Mouse (Mus musculus): ENCODE results near the gene Mrpl39.
A peak's percentile ranks its signal among the peaks of the same experiment; 100 is the strongest.

Mrpl39 gene

DNA sequence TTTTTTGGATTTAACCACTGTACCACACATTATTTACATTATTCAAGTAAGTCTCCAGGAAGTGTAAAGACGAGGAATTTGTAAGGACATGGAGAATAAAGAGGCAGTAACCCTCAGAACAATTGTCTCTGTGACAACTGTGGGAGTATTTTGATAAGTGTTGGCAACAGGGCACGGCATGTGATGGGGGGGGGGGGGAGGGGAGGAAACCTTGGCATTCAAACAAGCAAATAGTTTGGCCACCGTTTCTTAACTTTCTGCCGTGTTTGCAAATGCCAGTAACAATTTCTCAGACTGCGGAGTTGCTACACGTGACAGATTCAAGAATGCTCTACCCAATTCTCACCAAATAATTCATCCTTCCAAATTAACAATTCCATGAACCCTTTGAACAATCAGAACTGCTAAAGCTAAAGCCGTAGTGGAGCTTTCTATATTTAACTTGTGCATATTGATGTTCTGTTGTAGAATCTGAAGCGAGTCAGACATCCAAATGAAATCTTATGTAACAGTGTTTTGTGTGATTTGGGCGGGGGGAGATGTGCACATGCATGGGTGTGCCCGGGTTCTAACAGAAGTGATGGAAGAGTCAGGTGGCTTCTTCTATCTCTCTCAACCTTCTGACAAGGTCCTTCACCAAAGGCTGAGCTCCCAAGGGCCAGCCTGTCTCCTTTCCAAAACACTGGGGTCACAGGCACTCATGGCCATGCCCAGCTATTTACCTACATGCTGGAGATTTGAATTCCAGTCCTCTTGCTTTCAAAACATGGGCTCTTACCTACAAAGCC lies 9.4 kb upstream of the Mrpl39 start:
- peak; percentile 8 to 27 for DNase-seq (ENCODE audit: low spot score in 2 of 2)

DNA sequence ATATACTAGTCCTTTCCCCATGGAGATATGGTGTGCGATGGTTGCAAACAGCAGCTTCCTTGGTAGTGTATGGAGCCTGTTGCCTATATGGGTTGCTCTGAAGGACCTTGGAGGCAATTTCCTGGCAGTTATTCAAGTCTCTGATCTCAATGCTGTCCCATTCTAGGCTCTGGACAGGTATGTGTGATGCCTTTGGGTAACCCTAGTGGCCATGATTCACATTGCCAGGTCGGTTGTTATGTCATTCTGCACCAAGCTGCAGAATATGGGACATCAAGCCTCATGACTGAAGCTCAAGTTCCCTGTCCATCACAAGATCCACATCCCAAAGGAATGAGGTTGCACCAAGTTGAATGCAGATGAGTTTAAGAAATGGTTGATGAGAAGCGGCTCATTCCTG lies 1.8 kb upstream of the Mrpl39 start:
- DNase-seq (ENCODE audit: low spot score in 2 of 2): no peak

DNA sequence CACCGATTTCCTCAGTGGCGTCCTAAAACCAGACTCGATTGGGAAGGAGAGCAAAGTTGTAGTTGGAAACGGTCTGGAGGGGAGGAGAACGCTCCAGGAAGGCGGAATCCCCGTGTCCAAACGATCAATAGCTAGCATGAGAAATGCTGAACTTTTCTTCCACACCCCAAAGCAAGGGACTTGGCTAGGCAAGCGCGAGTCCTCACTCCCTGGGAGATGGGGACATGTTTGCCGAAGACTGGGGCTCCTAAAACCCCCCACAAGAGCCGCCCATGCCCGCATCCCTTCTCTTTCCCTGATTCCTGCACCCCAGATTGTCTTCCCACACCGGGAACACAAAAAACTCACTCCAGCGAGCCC lies 756 bp downstream of the Mrpl39 start:
- DNase-seq (ENCODE audit: low spot score in 2 of 2): no peak

DNA sequence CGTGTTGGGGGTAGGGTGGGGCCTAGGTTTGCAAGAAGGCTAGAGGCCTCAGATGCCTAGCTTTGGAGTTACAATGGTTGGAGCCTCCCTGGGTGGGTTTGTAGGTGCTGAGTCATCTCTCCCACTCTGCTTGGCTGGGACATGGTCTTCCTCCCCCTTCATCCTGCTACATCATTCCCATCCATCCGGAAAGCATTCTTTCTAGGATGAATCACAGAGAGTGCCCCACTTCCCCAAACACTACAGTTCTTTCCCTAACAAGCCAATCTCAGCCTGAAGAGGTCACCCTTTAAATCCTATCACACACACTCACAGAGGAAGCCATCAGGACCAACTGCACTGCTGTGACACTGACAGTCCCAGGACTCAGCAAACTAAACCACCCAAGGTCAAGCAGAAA lies 14.9 kb downstream of the Mrpl39 start:
- no peak for DNase-seq (ENCODE audit: low spot score in 2 of 2)

DNA sequence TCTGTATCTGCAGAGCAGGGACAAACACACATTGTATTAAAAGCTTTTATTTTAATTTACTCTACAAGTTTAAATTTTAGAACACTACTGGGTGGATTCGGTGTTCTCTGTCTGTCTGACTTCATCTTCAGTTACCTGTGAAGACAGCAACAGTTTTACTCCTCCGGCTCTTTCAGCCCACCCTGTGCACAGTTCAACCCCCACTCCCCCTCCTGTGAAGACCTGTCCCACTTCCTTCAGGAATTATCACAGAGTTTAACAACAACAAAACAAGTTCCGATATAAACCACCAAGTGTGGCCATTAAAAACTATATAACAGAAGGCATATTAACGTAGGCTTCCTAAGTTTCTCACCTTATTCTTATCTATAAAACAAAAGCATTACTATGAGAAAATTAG lies 17.3 kb downstream of the Mrpl39 start:
- no peak for DNase-seq (ENCODE audit: low spot score in 2 of 2)

DNA sequence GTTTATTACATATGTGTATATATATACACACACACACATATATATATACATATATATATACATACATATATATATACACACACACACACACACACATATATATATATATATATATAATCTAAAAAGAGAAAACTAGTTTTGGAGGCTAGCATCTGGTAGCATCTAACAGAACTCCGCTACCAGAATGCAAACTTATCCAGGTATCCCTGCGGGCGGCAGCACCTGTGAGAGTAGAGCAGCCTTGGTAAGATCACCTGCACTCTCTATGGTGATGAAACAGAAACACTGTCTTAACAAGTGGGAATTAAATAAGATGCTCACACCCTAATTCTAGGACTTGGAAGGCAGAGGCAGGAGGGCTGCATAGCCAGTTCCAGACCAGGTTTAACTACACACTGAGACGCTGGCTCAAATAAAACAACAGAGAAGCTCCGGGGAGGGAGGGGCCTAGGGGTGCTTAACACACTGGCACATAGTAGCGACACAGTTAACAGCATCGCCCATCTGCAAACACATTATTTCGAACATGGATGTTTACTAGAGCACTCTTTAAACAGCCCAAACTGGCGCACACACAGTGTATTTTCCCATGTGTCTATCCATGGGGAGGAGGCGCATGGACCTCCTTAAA lies 17.8 kb downstream of the Mrpl39 start:
- DNase-seq (ENCODE audit: low spot score in 2 of 2): no peak

DNA sequence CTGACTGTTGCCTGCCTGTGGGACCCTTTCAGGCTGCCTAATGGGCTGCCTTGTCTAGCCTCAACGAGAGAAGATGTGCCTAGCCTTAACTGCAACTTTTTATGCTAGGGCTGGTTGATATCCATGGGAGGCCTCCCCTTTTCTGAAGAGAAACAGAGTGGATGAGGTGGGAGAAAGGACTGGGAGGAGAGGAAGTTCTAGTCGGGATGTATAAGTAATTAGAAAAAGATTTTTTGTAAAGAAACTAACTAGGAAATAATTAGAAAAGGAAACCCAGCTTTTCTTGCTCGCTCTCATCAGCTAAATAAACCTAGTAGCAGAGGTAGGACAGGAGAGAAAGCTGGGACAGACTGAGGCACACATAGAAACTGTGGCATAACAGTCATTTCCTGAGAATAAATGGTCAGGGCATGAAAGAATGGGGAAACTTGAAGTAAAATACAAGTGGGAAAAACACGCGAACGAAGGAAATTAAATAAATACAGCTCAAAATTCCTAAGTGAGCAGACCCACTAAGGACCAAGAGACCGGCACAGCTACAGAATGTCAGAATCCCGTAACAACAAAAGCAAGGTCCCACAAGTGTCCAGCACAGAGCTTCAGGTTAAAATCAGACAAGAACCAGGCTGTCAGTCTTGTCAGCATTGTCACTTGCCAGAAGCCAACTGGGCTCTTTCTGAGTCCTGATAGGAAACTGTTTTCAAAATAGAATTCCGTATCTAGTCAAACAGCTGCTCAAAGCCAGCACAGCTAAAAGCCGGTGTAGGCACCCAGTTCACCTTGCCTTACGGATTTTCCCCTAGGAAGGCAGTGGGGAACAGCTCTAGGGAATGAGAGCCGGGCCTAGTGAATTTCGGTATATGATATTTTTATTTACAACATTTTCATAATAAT lies 18.6 kb downstream of the Mrpl39 start:
- DNase-seq (ENCODE audit: low spot score in 2 of 2): no peak

DNA sequence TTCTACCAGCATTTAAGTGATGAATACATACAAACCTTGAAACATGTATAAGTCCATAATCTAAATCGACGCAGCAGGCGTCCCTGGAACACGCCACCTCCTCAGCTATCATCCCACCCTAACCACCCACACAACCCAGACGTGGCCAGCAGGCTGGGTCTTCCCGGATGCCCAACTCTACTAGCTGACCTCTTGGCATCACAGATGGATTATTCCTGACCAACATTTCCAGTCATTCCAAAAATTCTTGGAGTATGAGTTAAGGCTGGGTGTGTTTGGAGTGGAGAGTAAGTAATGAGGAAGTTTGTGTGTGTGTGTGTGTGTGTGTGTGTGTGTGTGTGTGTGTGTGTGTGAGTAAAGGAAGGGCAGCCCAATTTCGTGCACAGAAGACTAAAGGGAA lies 19.3 kb downstream of the Mrpl39 start:
- no peak for DNase-seq (ENCODE audit: low spot score in 2 of 2)

DNA sequence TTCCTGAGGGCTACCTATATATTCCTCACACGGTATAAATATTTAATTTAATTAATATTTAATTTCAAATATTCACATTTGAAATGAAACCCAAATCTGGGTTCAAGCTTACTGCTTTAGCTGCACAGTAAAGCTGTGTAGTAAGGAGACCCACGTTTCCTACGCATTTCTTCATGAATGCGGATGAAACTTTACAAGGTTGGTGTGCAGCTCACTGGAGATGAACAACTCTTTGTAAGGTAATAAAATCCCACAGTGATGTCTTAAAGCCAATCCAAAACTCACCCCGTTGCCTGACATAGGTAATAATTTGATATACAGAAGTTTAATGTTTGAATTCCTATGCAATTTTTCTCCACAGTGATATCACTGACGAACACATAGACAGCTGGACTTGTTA lies 20.6 kb downstream of the Mrpl39 start:
- no peak for DNase-seq (ENCODE audit: low spot score in 2 of 2)

DNA sequence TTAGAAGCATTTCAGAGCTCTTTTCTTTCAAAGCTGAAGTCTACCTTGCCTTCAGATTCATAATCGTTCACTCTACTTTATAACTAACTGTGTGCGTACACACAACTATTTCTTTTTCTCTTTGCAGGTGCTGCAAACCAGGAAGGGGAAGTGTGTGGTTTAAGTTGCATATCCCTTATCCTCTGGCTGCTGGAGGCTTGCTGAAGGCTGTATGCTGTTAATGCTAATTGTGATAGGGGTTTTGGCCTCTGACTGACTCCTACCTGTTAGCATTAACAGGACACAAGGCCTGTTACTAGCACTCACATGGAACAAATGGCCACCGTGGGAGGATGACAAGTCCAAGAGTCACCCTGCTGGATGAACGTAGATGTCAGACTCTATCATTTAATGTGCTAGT lies 21.6 kb downstream of the Mrpl39 start:
- DNase-seq (ENCODE audit: low spot score in 2 of 2): no peak

DNA sequence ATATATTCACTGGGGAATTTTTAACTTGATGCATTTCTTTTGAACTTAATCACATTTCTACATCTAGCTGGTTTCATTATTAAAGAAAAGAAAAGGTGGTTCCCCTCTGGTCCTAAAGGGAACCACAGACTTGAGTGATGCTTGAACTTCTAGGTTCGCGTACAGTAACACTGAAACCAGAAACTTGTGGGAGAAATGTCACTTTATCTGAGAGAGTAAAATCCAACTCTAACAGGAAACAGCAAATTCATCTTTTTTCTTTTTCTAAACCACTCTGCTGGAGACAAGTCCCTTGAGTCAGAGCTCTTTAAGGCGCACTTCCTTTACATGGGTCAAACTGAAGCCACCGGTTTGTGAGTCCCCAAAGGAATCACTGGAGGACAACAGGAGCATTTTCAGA lies 22.4 kb downstream of the Mrpl39 start:
- DNase-seq (ENCODE audit: low spot score in 2 of 2): no peak

DNA sequence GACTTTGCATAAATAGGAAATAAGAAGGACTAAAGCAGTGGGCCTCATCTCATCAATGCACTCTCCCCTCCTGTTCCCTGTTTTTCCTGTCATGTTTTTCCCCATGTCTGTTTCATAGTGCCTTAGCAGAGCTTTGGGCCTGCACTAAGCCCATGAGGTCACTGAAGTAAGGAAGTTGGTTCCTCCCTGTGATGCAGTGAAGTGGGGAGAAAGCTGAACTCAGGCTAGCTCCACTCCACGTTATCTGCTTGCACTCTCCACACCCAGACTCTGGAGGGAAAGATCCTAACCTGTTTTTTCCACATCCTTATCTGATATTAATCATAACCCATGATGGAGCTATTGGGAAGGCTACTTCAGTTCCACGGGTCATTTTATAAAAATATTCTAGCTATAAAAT lies 26.9 kb downstream of the Mrpl39 start:
- no peak for DNase-seq (ENCODE audit: low spot score in 2 of 2)

DNA sequence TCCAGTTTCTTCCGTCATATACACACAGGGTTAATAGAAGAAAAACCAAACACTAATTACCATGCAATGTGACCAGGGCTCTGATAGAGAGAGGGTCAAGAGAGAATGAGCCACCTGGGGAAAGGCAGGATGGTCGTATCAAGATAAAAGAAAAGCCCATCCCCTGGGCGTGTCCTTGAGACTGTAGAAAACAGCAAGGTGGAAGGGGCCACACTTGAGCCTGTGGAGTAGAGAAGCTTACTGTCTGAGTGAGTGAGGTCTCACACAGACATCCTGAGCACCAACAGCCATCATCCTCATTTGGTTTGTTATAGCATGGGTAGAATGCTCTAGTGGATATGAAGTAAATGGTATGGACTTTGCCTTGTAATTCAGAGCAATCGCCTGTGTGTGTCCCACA lies 27.7 kb downstream of the Mrpl39 start:
- DNase-seq (ENCODE audit: low spot score in 2 of 2): no peak

DNA sequence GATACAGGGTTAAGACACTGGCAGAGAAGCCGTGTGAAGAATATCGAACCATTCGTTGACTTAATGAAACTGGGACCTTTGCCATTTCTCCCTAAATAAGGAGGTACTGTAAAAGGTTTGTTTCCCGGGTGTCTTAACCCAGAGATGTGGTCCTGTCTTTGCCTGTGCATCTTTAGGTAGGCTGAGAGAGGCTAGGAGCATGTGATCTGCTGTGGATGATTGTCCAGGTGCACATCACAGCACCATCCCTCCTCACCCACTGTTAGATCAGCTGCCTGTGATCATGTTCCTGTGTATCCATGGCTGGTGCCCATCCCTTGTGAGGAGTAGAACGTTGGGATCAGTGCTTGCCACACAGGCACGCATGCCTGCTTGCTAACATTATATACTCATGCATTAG lies 29.0 kb downstream of the Mrpl39 start:
- no peak for DNase-seq (ENCODE audit: low spot score in 2 of 2)

DNA sequence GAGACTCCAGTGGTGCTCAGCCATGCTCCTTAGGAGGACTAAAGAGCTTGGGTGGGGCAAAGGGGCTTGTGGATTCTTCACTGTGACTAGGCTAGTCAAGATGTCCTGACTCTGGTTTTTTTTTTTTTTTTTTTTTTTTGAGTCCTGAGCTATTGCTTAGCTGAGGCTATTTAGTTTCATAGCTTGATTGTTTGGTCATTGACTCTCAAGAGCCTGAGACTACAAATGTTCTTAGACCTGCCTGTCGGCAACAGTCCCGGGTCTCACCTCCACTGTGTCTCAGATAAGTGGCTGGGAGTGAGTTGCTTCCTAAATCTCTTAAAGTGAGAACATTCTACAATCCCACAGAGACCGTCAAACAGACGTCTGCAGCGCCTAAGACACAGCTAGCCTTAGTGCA lies 30.0 kb downstream of the Mrpl39 start:
- DNase-seq (ENCODE audit: low spot score in 2 of 2): no peak

DNA sequence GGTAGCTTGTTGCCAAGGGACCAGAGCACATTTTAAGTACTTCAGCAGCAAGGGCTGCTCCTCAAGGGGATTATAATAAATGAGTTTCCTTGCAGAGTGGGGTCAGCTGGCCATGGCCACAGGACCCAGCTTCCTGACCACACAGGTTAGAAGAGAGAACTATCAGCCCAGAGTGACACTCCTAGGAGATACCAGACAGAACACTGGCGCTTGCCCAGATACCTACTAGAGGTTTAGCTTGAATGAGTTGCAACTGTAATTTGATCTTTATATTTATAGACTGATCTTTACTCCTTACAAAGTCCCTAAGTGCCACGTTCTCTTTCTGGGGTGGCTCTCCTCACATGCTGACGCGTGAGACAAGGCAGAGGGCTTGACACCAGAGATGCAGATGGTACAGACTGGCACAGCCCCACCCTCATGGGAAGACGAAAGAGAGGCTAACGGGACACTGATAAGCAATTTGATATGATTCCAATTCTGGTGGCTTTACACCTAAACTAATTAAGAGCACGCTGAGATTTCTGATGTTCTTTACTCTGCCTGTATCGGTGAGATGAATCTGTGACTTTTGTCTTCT lies 30.8 kb downstream of the Mrpl39 start:
- no peak for DNase-seq (ENCODE audit: low spot score in 2 of 2)

DNA sequence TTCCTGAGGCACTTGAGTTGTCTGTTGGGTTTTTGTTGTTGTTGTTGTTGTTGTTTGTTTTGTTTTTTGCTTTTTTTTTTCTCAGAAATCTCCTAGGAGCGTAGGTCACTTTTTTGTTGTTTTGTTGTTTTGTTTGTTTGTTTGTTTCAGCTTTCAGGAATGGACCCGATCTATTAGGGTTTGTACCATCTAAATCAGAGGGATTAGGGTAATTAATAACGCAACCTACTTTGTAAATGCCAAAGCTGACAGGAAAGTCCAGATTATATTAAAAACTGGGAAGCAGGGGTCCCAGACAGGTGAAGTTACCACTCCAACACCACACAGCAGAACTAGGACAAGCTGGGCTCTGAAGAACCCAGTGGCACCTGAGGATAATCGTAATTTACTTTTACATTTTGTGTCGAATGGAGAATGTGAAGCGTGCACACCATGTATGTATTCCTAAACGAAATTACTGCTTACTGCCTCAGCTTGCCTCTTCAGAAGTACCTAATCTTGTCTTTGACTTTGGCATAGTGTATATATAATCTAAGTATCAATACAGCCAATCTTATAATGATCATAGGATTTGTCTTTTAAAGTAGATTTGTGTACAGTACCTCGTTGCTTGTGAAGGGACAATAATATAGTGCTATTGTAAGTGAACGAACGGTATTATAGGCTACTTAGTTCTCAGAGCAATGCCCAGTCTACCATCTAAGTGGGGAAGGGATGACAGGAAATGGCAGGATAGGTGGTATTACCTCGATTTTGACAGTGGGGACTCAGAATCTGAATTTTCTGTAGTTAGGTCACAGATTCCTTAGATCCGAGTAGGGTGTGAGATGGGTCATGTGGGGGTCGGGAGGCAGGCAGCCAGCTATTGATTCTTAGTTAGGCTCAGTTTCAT lies 31.5 kb downstream of the Mrpl39 start:
- DNase-seq (ENCODE audit: low spot score in 2 of 2): no peak

DNA sequence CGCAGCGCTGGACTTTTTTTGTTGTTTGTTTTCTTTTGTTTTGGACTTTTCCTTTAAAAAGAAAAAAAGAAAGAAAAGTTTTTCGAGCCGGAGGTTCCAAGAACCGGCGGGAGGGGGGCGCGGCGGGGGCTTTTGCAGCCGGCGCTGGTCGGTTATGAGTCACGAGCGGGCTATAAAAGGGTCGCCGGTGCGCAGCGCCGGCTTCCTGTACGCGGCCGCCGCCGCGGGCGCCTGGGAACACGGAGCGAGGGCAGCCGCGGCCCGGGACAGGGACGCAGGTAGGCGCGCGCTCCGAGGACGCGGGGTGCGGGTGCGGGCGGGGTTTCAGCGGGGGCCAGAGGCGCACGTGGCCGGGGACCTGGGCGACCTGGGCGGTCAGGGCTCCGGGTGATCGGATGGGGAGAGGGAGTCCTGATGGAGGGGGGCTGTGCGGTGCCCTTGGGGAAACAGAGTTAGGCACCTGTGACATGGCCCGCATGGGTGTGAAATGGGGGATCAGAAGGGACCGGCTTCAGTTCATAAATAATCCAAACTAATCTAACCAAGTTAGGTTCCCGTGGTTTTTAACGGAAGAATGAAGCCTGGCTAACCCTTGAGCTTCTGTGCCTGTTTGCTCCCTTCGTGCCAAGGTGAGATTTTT lies 32.3 kb downstream of the Mrpl39 start:
- peak; percentile 21 to 39 for DNase-seq (ENCODE audit: low spot score in 2 of 2)

DNA sequence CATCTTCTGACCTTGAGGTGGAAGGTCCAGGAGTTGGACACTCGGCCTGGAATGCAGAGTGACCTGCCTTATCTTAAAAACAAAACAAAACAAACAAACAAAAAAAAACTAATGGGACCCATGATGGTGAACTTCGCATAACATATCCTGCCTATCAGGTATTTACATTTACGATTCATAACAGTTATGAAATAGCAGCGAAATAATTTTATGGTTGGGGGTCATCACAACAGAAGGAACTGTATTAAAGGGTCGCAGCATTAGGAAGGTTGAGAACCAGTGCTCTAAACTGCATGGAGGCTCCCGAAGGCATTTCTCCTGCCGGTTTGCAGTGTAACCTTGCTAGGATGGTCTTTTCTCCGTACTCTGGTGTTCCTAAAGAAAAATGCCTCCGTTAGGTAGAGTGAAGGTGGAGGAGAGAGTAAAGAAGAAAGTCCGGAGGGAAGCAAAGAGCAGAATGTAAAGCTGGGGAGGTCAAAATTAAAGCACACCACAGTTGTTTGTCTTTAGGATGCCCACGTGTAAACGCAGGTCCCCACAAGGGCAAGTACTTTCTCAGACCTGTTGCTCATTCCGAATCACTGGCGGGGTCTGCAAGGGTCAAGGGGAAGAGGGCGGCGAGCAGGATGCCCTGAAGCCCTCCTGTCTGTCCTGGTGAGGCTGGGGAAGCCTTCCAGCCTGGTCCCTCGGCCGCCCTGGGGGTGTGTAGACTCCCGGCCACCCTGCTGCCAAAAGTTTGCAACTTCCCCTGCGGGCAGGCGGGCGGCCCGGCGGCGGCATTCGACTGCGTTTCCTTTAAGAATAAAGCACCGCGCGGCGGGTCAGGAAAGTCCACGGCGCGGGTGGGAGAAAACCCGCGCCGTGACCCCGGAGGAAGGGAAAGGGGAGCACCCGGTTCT lies 33.1 kb downstream of the Mrpl39 start:
- DNase-seq (ENCODE audit: low spot score in 2 of 2): peak; percentile 12 to 27

DNA sequence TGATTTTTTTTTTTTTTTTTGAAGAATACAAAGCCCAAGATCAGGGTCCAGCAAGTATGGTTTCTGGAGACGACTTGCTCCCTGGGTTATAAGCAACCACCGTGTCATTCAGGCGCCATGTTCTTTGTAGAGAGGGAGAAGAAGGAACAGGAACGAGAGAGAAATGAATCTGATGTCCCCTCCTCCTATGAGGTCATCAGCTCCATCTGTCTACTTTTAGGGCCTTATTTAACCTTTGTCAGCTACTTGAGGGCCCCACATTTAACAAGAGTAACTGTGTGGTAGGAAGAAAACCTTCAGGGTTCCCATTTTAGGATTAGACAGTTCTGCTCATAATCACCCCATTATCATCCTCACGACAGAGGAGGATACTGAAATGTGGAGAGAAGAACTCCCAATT lies 34.5 kb downstream of the Mrpl39 start:
- no peak for DNase-seq (ENCODE audit: low spot score in 2 of 2)
